Comparison of ENCODE assay signal across 7 mouse cellular contexts in the genomic region with DNA sequence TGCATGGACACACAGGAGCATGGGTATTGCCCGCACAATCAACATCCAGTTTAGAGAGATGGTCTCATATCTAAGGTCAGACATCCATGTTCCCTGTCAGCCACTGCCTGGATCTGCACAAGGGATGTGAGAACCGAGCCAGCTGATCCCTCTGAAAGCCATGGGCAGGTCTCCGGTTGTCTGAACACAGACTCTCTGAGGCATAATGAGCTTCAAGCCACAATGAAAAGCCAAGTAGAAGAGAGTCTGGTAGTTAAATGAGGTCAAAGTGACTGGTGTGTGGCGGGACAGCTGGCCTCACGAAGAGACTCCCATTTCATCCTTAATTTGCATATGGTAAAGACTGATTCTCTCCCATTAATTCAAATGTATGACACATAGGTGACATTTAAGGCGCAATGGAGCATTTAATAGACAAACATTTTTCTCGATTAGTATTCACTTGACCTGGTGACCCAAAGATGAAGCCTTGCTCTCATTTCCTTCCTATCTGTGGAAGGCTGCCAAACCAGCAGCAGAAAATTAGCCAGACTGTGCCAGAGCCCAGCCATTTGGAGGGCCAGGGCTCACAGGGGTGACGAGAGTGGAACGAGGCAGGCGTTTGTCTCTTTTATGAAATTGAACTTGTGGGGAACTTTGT.
A peak's percentile ranks its signal among the peaks of the same experiment; 100 is the strongest.
DNase-seq lines count a peak whose midpoint lies in the region; ATAC-seq and TF ChIP-seq lines count a peak whose summit lies in the region.

No protein-coding gene starts in this region.

- no peak for DNase-seq in layer of hippocampus, adult 2 months (ENCODE audit: low spot score in 2 of 2)
- DNase-seq in layer of hippocampus, postnatal 14 days (ENCODE audit: low spot score in 2 of 2) = no peak
- DNase-seq in adrenal gland, postnatal 36 days = peak; percentile 12 to 42
- DNase-seq in forebrain, embryonic 14.5 days (ENCODE audit: low spot score) = peak; percentile 52
- peak; percentile 37 to 52 for DNase-seq in kidney, postnatal 4 days
- no peak for DNase-seq in thymus, postnatal 4 days
- no peak for DNase-seq in adipocyte (ENCODE audit: low spot score)

- no peak overlapping the region for H3K4me2 ChIP-seq in forebrain, embryonic 14.5 days (ENCODE audit: low read length)

- whole genome bisulfite sequencing in forebrain, embryonic 14.5 days = 41% methylated on average over 10 of the region's 10 CpGs

- no peak for TF ChIP-seq CTCF in layer of hippocampus, adult 2 months (conservative IDR thresholded peaks at IDR 0.05)

- 0 out of 2 replicates have a peak, but pooled peaks have one; percentile 18 for ATAC-seq in forebrain, embryonic 14.5 days

- H3K4me1 ChIP-seq in forebrain, embryonic 14.5 days (ENCODE audit: control insufficient read depth, insufficient read depth, low read length) = peaks cover 10% of the 10 kb centered on the region

- H3K9ac ChIP-seq in forebrain, embryonic 14.5 days (ENCODE audit: low read length) = no peak overlapping the region

- no peaks in the 10 kb centered on the region for H3K9me3 ChIP-seq in forebrain, embryonic 14.5 days (replicated peaks; ENCODE audit: control insufficient read depth, low read length)

- no peak overlapping the region for H3K4me3 ChIP-seq in layer of hippocampus, adult 2 months
- H3K4me3 ChIP-seq in forebrain, embryonic 14.5 days (ENCODE audit: low read depth, low read length) = no peak overlapping the region

- peak overlapping the region; percentile 58 for H3K27ac ChIP-seq in layer of hippocampus, adult 2 months
- no peak overlapping the region; the same call in 1 of the 2 replicates for H3K27ac ChIP-seq in forebrain, embryonic 14.5 days (ENCODE audit: low read depth, low read length)

- no peaks in the 10 kb centered on the region for H3K36me3 ChIP-seq in forebrain, embryonic 14.5 days (ENCODE audit: control insufficient read depth, insufficient read depth, low read length)

- H3K27me3 ChIP-seq in forebrain, embryonic 14.5 days (replicated peaks; ENCODE audit: control insufficient read depth, insufficient read depth, low read length) = no peaks in the 10 kb centered on the region

Comparison
In these comparisons a context has a peak if more than half of its experiments do, and no peak if none do; other contexts are left out.
1. DNase-seq: peak in adrenal gland, postnatal 36 days (2 of 2), forebrain, embryonic 14.5 days (single experiment) and kidney, postnatal 4 days (2 of 2); none in layer of hippocampus, adult 2 months (0 of 2), layer of hippocampus, postnatal 14 days (0 of 2), thymus, postnatal 4 days (single experiment) and adipocyte (single experiment).